Mouse (Mus musculus) embryonic facial prominence, embryonic 12.5 days (tissue): Measurements from ENCODE around the gene Chp1. TPM values are rescaled to one million over a fixed set of nuclear protein-coding genes. Genes with fewer than 3 reads are reported as not detected.
A peak's percentile ranks its signal among the peaks of the same experiment; 100 is the strongest.
"Not testable (repeated sequence)": the region's sequence is repeated elsewhere in the genome, so short reads cannot be mapped to it uniquely, and the experiment has no call there.

ENCODE experiments used
- ATAC-seq: fragments of 200-750 bp; cut with Nextera tagmentation; 2 replicates; pipeline ENCODE4 v1.8.0; 2017; ENCODE audit not compliant: insufficient number of reproducible peaks, insufficient read depth, low FRiP score, low TSS enrichment
- H3K27ac ChIP-seq: fragments of 300-500 bp; sonication (generic); 2 replicates; pipeline ENCODE4 v1.5.1; 2016; ENCODE audit warnings: mild to moderate bottlenecking
- H3K27me3 ChIP-seq: fragments of 300-500 bp; sonication (generic); 2 replicates; pipeline ENCODE4 v1.6.1; 2016; ENCODE audit warnings: mild to moderate bottlenecking, moderate library complexity
- H3K36me3 ChIP-seq: fragments of 300-500 bp; sonication (generic); 2 replicates; pipeline ENCODE4 v1.6.1; 2016; ENCODE audit warnings: mild to moderate bottlenecking
- H3K4me1 ChIP-seq: fragments of 300-500 bp; sonication (generic); 2 replicates; pipeline ENCODE4 v1.6.1; 2016
- H3K4me2 ChIP-seq: fragments of 300-500 bp; sonication (generic); replicated peaks from 2 replicates; pipeline ENCODE4 v1.6.1; 2016; ENCODE audit warnings: mild to moderate bottlenecking, moderate library complexity
- H3K4me3 ChIP-seq: fragments of 300-500 bp; sonication (generic); 2 replicates; pipeline ENCODE4 v1.5.1; 2016; ENCODE audit warnings: mild to moderate bottlenecking
- H3K9ac ChIP-seq: fragments of 300-500 bp; sonication (generic); 2 replicates; pipeline ENCODE4 v1.6.1; 2016; ENCODE audit warnings: mild to moderate bottlenecking, moderate library complexity
- H3K9me3 ChIP-seq: fragments of 300-500 bp; sonication (generic); 2 replicates; pipeline ENCODE4 v1.6.1; 2016; ENCODE audit warnings: mild to moderate bottlenecking, moderate library complexity
- WGBS: fragments of 180-500 bp; shearing (Covaris S2); methylation state at CpG from one replicate; pipeline ENCODE4 v1.1.7; 2016; 5-methylcytosine and 5-hydroxymethylcytosine counted together
- polyA plus RNA-seq: library from polyadenylated mRNA; unstranded; fragments of >200 nt; fragmentation: Nextera tagmentation; extraction: Ambion mirVana; gene quantifications from 2 replicates; pipeline ENCODE4 v1.2.1, GENCODE M21; 2016

The Chp1 gene
- 64.4 TPM in 2 replicates for polyA plus RNA-seq

DNA sequence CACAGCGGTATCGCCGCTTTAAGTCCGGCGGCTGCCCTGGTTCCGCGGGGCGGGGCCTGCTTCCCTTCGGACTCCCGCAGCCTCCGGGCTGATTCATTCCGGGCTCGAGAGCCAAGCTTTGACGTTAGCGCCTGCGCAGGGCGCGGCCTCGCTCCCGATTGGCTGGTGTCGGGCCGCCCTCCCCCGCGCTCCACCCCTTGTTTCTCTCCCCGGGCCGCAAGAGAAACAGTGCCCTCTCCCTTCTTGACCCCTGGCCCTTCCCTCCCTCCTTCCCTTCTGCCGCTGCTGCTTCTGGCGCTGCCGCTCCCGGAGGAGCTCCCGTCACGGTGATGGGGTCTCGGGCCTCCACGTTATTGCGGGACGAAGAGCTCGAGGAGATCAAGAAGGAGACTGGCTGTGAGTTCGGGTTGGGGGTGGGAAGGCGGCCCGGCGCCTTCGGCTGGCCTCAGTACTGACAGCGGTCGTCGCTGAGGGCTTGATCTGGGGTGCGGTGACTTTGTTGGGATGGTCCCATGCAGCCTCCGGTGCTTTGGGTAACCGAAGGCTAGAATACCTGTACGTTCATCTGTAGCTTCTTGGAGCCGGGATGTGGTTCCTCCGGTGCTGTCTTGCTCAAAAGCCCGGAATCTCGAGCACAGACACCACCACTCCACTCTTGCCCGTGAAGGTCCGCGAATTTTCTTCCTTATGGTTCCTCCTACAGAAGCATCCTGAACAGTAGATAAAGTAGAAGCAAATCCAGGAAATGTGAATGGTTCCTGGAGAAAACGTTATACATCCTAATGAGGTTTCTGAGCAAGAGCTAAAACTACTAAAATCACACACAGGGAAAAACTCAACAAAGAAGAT, at the start of gene Chp1, which contains the start of gene Exd1:
Chp1 (plus strand) TSS at position 176 of the 849 bp plus-strand sequence.
Exd1 (minus strand) TSS at position 106 of the 849 bp plus-strand sequence.
- Histone ChIP-seq H3K4me2 (peak within 1 kb of the TSS; percentile 73), H3K4me3 (peak within 1 kb of the TSS; percentile 92), H3K27me3 (no peaks in the 10 kb centered on the region), H3K9me3 (no peaks in the 10 kb centered on the region), H3K4me1 (peaks cover 14% of the 10 kb centered on the region), H3K9ac (peak within 1 kb of the TSS; percentile 81), H3K27ac (peak within 1 kb of the TSS; percentile 70), H3K36me3 (no peaks in the 10 kb centered on the region)
- WGBS: under 1% methylated on average over 57 of the region's 57 CpGs
- ATAC-seq: peak; percentile 96

GRCm38 (mm10) chr2:119498859-119499258, 48.6 kb upstream of the Chp1 start:
- Histone ChIP-seq H3K36me3 (no peaks in the 10 kb centered on the region), H3K4me3 (no peak overlapping the region), H3K4me2 (no peak overlapping the region), H3K9ac (no peak overlapping the region), H3K4me1 (no peaks in the 10 kb centered on the region), H3K9me3 (no peaks in the 10 kb centered on the region), H3K27ac (no peak overlapping the region), H3K27me3 (no peaks in the 10 kb centered on the region)
- ATAC-seq: no peak
- 88% methylated on average over 2 of the region's 2 CpGs for WGBS

DNA sequence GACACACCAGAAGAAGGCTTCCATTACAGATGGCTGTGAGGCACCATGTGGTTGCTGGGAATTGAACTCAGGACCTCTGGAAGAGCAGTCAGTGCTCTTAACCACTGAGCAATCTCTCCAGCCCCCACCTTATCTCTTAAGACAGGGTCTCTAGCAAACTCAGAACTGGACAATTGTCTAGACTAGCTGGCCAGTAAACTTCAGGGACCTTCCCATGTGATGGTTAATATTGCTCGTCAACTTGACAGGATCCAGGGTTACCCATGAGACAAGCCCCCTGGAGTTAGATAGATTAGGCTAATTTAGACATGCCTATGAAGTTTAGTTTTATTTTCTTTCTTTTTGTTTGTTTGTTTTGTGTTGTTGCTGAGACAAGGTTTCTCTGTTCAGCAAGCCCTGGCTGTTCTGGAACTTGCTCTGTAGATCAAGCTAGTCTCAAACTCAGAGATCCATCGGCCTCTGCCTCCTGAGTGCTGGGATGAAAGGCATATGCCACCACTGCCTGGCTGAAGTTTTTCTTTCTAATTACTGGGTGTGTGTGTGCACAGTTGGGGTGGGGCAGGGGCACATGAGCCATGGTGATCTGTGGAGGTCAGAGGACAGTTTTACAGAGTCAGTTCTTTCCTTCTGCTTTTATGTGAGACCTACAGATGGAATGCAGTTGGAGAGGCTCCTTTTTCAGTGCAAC, 46.4 kb upstream of the Chp1 start:
- H3K9ac ChIP-seq: no peak overlapping the region
- H3K9me3 ChIP-seq: no peaks in the 10 kb centered on the region
- ATAC-seq: no peak
- H3K27ac ChIP-seq: no peak overlapping the region
- H3K4me1 ChIP-seq: no peaks in the 10 kb centered on the region
- no peak overlapping the region for H3K4me2 ChIP-seq
- no peak overlapping the region for H3K4me3 ChIP-seq
- WGBS: 68% methylated on average over 2 of the region's 2 CpGs
- H3K36me3 ChIP-seq: no peaks in the 10 kb centered on the region
- H3K27me3 ChIP-seq: no peaks in the 10 kb centered on the region

- Histone ChIP-seq H3K27ac (no peak overlapping the region), H3K4me2 (no peak overlapping the region), H3K36me3 (no peaks in the 10 kb centered on the region), H3K4me3 (no peak overlapping the region), H3K9ac (no peak overlapping the region), H3K4me1 (no peaks in the 10 kb centered on the region), H3K27me3 (no peaks in the 10 kb centered on the region), H3K9me3 (no peaks in the 10 kb centered on the region)
- no peak for ATAC-seq
Measured at GRCm38 (mm10) chr2:119507108-119507507, 40.4 kb upstream of the Chp1 start.

- not testable (repeated sequence) for H3K9me3 ChIP-seq, H3K27me3 ChIP-seq, ATAC-seq, H3K4me3 ChIP-seq, H3K9ac ChIP-seq, H3K36me3 ChIP-seq, H3K4me1 ChIP-seq, H3K4me2 ChIP-seq, H3K27ac ChIP-seq
- 66% methylated on average over 7 of the region's 7 CpGs for WGBS
Measured at GRCm38 (mm10) chr2:119508518-119508917, 39.0 kb upstream of the Chp1 start.

DNA sequence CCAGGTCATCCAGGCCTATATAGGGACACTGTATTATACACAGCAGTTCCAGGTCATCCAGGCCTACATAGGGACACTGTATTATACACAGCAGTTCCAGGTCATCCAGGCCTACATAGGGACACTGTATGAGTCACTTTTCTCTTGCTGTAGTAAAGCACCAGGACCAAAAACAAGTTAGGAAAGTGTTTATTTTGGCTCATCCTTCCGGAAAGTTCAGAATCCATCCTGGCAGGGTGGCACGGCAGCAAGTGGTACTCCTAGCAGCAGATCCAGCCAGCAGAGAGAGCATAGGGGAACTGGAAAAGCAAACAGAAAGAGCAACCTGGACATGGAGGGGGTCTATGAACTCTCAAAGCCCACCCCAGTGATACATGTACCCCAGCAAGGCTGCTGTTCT, 36.6 kb upstream of the Chp1 start:
- H3K9me3 ChIP-seq: no peaks in the 10 kb centered on the region
- 81% methylated on average over 2 of the region's 2 CpGs for WGBS
- no peak overlapping the region for H3K9ac ChIP-seq
- H3K4me3 ChIP-seq: no peak overlapping the region
- H3K4me1 ChIP-seq: no peaks in the 10 kb centered on the region
- H3K36me3 ChIP-seq: no peaks in the 10 kb centered on the region
- H3K27ac ChIP-seq: no peak overlapping the region
- no peaks in the 10 kb centered on the region for H3K27me3 ChIP-seq
- no peak overlapping the region for H3K4me2 ChIP-seq
- ATAC-seq: no peak

DNA sequence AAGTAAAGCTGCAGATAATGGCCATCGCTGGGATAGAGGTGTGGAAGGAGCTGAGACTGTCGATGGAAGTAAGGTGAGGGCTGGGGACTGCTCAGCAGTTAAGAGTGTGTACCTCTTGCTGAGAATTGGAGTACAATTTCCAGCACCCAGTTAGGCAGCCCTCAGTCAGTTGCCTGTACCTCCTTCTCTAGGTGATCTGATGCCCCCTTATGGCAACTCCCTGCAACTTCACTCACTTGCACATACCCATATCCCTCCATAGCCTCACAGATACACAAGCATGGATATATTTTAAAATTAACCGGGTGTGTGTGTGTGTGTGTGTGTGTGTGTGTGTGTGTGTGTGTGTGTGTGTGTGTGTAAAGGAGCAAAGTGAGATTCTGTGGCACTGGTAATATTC, 35.2 kb upstream of the Chp1 start:
- Histone ChIP-seq H3K27ac (no peak overlapping the region), H3K9ac (no peak overlapping the region), H3K9me3 (no peaks in the 10 kb centered on the region), H3K4me1 (no peaks in the 10 kb centered on the region), H3K27me3 (no peaks in the 10 kb centered on the region), H3K4me2 (no peak overlapping the region), H3K4me3 (no peak overlapping the region), H3K36me3 (no peaks in the 10 kb centered on the region)
- 77% methylated on average over 3 of the region's 3 CpGs for WGBS
- no peak for ATAC-seq

DNA sequence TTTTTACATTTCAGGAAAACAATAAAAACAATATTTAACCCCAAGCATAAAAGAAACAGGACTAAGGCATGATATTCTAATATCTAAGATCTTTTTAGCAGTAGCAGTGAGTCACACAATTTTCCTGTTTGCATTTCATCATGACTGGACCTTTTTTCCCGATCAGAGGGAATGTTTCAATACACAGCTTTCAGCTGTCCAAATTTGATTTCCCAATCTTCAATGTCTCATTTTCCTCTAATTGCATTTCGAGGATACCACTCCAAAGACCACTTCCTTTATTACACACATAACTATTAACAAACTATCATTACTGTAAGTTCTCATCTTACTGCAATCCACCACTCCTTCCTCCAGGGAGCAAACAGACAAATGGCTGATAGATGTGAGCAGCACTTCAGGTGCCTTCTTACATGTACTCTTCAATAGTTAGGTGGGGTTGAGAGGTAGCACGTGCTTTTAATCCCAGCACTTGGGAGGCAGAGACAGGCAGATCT, 33.4 kb upstream of the Chp1 start:
- Histone ChIP-seq H3K4me2 (no peak overlapping the region), H3K4me3 (no peak overlapping the region), H3K27me3 (no peaks in the 10 kb centered on the region), H3K4me1 (no peaks in the 10 kb centered on the region), H3K27ac (no peak overlapping the region), H3K9me3 (no peaks in the 10 kb centered on the region), H3K36me3 (no peaks in the 10 kb centered on the region), H3K9ac (no peak overlapping the region)
- no peak for ATAC-seq
- 71% methylated on average over 3 of the region's 3 CpGs for WGBS

GRCm38 (mm10) chr2:119516811-119517210, 30.7 kb upstream of the Chp1 start:
- Histone ChIP-seq H3K36me3 (no peaks in the 10 kb centered on the region), H3K4me1 (no peaks in the 10 kb centered on the region), H3K9ac (no peak overlapping the region), H3K27ac (no peak overlapping the region), H3K27me3 (no peaks in the 10 kb centered on the region), H3K4me3 (no peak overlapping the region), H3K4me2 (no peak overlapping the region), H3K9me3 (no peaks in the 10 kb centered on the region)
- WGBS: 46% methylated on average over 5 of the region's 5 CpGs
- ATAC-seq: no peak

GRCm38 (mm10) chr2:119520550-119520949, 26.9 kb upstream of the Chp1 start:
- H3K9ac ChIP-seq: no peak overlapping the region
- ATAC-seq: no peak

DNA sequence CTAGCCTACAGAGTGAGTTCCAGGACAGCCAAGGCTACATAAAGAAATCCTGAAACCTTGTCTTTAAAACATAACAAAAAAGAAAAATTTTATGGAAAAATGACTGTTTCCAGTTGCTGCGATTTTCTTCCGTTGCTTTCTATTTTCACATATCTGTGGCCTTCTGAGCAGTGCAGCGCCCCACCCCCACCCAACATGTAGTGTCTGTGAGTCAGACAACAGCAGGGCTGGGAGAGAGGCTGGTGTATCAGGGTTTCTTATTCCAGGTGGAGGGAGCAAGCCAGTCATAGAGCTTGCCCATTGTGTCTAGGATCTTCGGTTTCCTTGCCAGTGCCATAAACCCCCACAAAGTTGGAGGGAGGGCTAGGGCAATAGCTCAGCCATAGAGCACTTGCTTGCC, 23.7 kb upstream of the Chp1 start:
- WGBS: 74% methylated on average over 4 of the region's 4 CpGs
- no peak overlapping the region for H3K27ac ChIP-seq
- H3K27me3 ChIP-seq: no peaks in the 10 kb centered on the region
- no peak overlapping the region for H3K4me2 ChIP-seq
- H3K9me3 ChIP-seq: no peaks in the 10 kb centered on the region
- no peaks in the 10 kb centered on the region for H3K4me1 ChIP-seq
- no peak for ATAC-seq
- H3K4me3 ChIP-seq: no peak overlapping the region
- H3K36me3 ChIP-seq: no peaks in the 10 kb centered on the region
- H3K9ac ChIP-seq: no peak overlapping the region

More at GRCm38 (mm10) chr2:119520550-119520949, 26.9 kb upstream of the Chp1 start:
- no peak overlapping the region for H3K4me3 ChIP-seq
- H3K9me3 ChIP-seq: no peaks in the 10 kb centered on the region
- H3K27me3 ChIP-seq: no peaks in the 10 kb centered on the region
- no peaks in the 10 kb centered on the region for H3K36me3 ChIP-seq
- H3K27ac ChIP-seq: no peak overlapping the region
- 63% methylated on average over 7 of the region's 7 CpGs for WGBS
- no peaks in the 10 kb centered on the region for H3K4me1 ChIP-seq
- no peak overlapping the region for H3K4me2 ChIP-seq

- WGBS: 41% methylated on average over 4 of the region's 4 CpGs
- no peaks in the 10 kb centered on the region for H3K9me3 ChIP-seq
- H3K9ac ChIP-seq: no peak overlapping the region
- H3K4me3 ChIP-seq: no peak overlapping the region
- H3K4me2 ChIP-seq: no peak overlapping the region
- no peaks in the 10 kb centered on the region for H3K27me3 ChIP-seq
- H3K27ac ChIP-seq: no peak overlapping the region
- no peaks in the 10 kb centered on the region for H3K36me3 ChIP-seq
- ATAC-seq: no peak
- H3K4me1 ChIP-seq: no peaks in the 10 kb centered on the region
Measured at GRCm38 (mm10) chr2:119525422-119525821, 22.1 kb upstream of the Chp1 start.
